8 mouse cellular contexts compared by ENCODE assay signal in genomic region chr2:69205185-69205584, GRCm38 (mm10). TPM values are rescaled to one million over a fixed set of nuclear protein-coding genes. Genes with fewer than 3 reads are reported as not detected.
DNase-seq lines count a peak whose midpoint lies in the region; ATAC-seq and TF ChIP-seq lines count a peak whose summit lies in the region.

No protein-coding gene starts in this region.

- TF ChIP-seq POLR2A in ES-Bruce4 (IDR thresholded peaks at IDR 0.05; ENCODE audit: insufficient read depth, low read length) = no peak

- H3K4me1 ChIP-seq in ES-Bruce4 (ENCODE audit: control insufficient read depth, insufficient read depth, low read length) = no peaks in the 10 kb centered on the region
- peaks cover 5 to 7% of the 10 kb centered on the region in 2 experiments for H3K4me1 ChIP-seq in liver, embryonic 14.5 days (replicated peaks; ENCODE audit: control insufficient read depth in 2 of 2, insufficient read depth in 2 of 2, low read length in 1 of 2)

- no peaks in the 10 kb centered on the region for H3K9me3 ChIP-seq in ES-Bruce4 (replicated peaks; ENCODE audit: control insufficient read depth, insufficient read depth, low read length, poor library complexity, severe bottlenecking)
- H3K9me3 ChIP-seq in liver, embryonic 14.5 days (ENCODE audit: control insufficient read depth, low read length) = no peaks in the 10 kb centered on the region

- no peak overlapping the region for H3K27ac ChIP-seq in ES-Bruce4 (ENCODE audit: insufficient read depth, low read length)
- H3K27ac ChIP-seq in liver, embryonic 14.5 days = peak overlapping the region; percentile 26

- DNase-seq in c-Kit-positive CD71-positive TER-119-positive erythroid progenitor cells, embryonic 14.5 days (ENCODE audit: low spot score) = peak; percentile 19
- DNase-seq in induced T-regulatory cell, adult 2 months (ENCODE audit: low read depth) = peak; percentile 7
- peak in 2 of 3 experiments; percentile 9 to 20 for DNase-seq in liver, embryonic 14.5 days (ENCODE audit: low read depth in 3 of 3, low spot score in 3 of 3)
- DNase-seq in layer of hippocampus, adult 18-20 months (ENCODE audit: low spot score in 2 of 2) = no peak
- no peak for DNase-seq in right cerebral cortex, postnatal 36 days (ENCODE audit: low spot score in 2 of 2)
- no peak for DNase-seq in urinary bladder, postnatal 25 days (ENCODE audit: low spot score)

- TF ChIP-seq EP300 in ES-Bruce4 (IDR thresholded peaks at IDR 0.05; ENCODE audit: insufficient read depth, low read depth, low read length) = no peak
- no peak for TF ChIP-seq EP300 in liver, embryonic 14.5 days (IDR thresholded peaks at IDR 0.05; ENCODE audit: low read depth)

- peak overlapping the region; percentile 77 for H3K4me2 ChIP-seq in liver, embryonic 14.5 days (ENCODE audit: low read depth)

- peaks cover 29% of the 10 kb centered on the region for H3K36me3 ChIP-seq in ES-Bruce4 (ENCODE audit: control insufficient read depth, insufficient read depth, low read length, poor library complexity, severe bottlenecking)
- H3K36me3 ChIP-seq in liver, embryonic 14.5 days (replicated peaks; ENCODE audit: control insufficient read depth, insufficient read depth, low read depth) = peaks cover 28% of the 10 kb centered on the region

- no peak for TF ChIP-seq CTCF in ES-Bruce4 (IDR thresholded peaks at IDR 0.05; ENCODE audit: low read depth, low read length)
- TF ChIP-seq CTCF in liver, embryonic 14.5 days (IDR thresholded peaks at IDR 0.05; ENCODE audit: low read depth) = no peak

- peak overlapping the region; percentile 95 for H3K4me3 ChIP-seq in ES-Bruce4 (ENCODE audit: low read depth, low read length)
- peak overlapping the region; percentile 78 to 89 for H3K4me3 ChIP-seq in liver, embryonic 14.5 days (ENCODE audit: insufficient read depth in 1 of 2, low read depth in 2 of 2, low read length in 2 of 2)

- no peaks in the 10 kb centered on the region for H3K27me3 ChIP-seq in ES-Bruce4 (ENCODE audit: control insufficient read depth, insufficient read depth, low read length, poor library complexity, severe bottlenecking)
- no peaks in the 10 kb centered on the region for H3K27me3 ChIP-seq in liver, embryonic 14.5 days (ENCODE audit: control insufficient read depth, insufficient read depth, low read length)

- no peak for ATAC-seq in liver, embryonic 14.5 days (ENCODE audit: insufficient read depth)
- no peak for ATAC-seq in frontal cortex, adult (ENCODE audit: low TSS enrichment)

- 11% methylated on average over 6 of the region's 6 CpGs for WGBS in liver, embryonic 14.5 days (ENCODE audit: insufficient replicate concordance)

- peak overlapping the region; percentile 89 for H3K9ac ChIP-seq in ES-Bruce4 (ENCODE audit: low read depth, poor library complexity, severe bottlenecking)
- H3K9ac ChIP-seq in liver, embryonic 14.5 days (replicated peaks) = peak overlapping the region; percentile 74

RNA-seq across cellular contexts. Expression of gene Spc25, which starts 0.8 kb away (rescaled TPM):
- polyA plus RNA-seq in ES-Bruce4 (2011; ENCODE audit: insufficient read depth, insufficient read length, low read depth, missing spikeins) = 113 and 125 TPM in 2 replicates
- 27.8 and 50.8 TPM in 2 replicates for polyA plus RNA-seq in liver, embryonic 14.5 days (2012; rRNA removed)
- 148 and 158 TPM in 2 replicates for polyA plus RNA-seq in liver, embryonic 14.5 days (2014; fragmentation: Nextera tagmentation; extraction: Ambion mirVana)
- total RNA-seq in layer of hippocampus, adult 18-20 months (2021) = under 1 TPM; 0.27 to 0.46 TPM

RNA-seq across cellular contexts. Expression of gene G6pc2, which starts 5.7 kb away (rescaled TPM):
- polyA plus RNA-seq in ES-Bruce4 (2011; ENCODE audit: insufficient read depth, insufficient read length, low read depth, missing spikeins) = not detected in 2 replicates
- not detected in 2 replicates for polyA plus RNA-seq in liver, embryonic 14.5 days (2012; rRNA removed)
- polyA plus RNA-seq in liver, embryonic 14.5 days (2014; fragmentation: Nextera tagmentation; extraction: Ambion mirVana) = not detected in 2 replicates
- not detected for total RNA-seq in layer of hippocampus, adult 18-20 months (2021)

Comparison
In these comparisons a context has a peak if more than half of its experiments do, and no peak if none do; other contexts are left out.
1. DNase-seq: peak in c-Kit-positive CD71-positive TER-119-positive erythroid progenitor cells, embryonic 14.5 days (single experiment), induced T-regulatory cell, adult 2 months (single experiment) and liver, embryonic 14.5 days (2 of 3); none in layer of hippocampus, adult 18-20 months (0 of 2), right cerebral cortex, postnatal 36 days (0 of 2) and urinary bladder, postnatal 25 days (single experiment).